Mouse (Mus musculus) MEL (cell line): ENCODE measurements at regions not wholly inside any gene's neighbourhood (a gene's known extent, or its start where the extent isn't known, plus 50 kb on each side); places are given as distances from the start of the nearest gene placed in this dataset.
A peak's percentile ranks its signal among the peaks of the same experiment; 100 is the strongest.

Experiments used
- DNase-seq: peaks from one replicate; pipeline ENCODE4 v3.0.0; 2011; ENCODE audit warnings: low read depth, low spot score
- H3K27ac ChIP-seq: 2 replicates; pipeline ENCODE4 v1.5.1; 2012; ENCODE audit warnings: low read depth, mild to moderate bottlenecking, control low read depth, low read length, moderate library complexity; ENCODE audit not compliant: control insufficient read depth
- H3K27me3 ChIP-seq, 2 experiments: fragments of 150-350 bp in 1 of 2; sonication (generic) in 1 of 2; 2 replicates each; pipeline ENCODE4 v1.6.1; 2012; ENCODE audit warnings: low read length in 2 of 2, mild to moderate bottlenecking in 2 of 2, improper control_type of control experiment in 1 of 2, moderate library complexity in 1 of 2; ENCODE audit not compliant: insufficient read depth in 2 of 2, control insufficient read depth in 1 of 2
- H3K36me3 ChIP-seq, 2 experiments: 2 replicates each; pipeline ENCODE4 v1.6.1; 2012 to 2014; ENCODE audit warnings: low read length in 2 of 2, improper control_type of control experiment in 1 of 2, inconsistent platforms in 1 of 2, mild to moderate bottlenecking in 1 of 2; ENCODE audit not compliant: insufficient read depth in 2 of 2, control insufficient read depth in 1 of 2
- H3K4me1 ChIP-seq, 2 experiments: fragments of 150-350 bp in 1 of 2; sonication (generic) in 1 of 2; 2 replicates each; pipeline ENCODE4 v1.6.1; 2012; ENCODE audit warnings: low read length in 2 of 2, improper control_type of control experiment in 1 of 2, mild to moderate bottlenecking in 1 of 2; ENCODE audit not compliant: insufficient read depth in 2 of 2, control insufficient read depth in 1 of 2
- H3K4me3 ChIP-seq, 2 experiments: fragments of 150-350 bp in 1 of 2; sonication (generic) in 1 of 2; 2 replicates each; pipeline ENCODE4 v1.5.1; 2012; ENCODE audit warnings: low read depth in 2 of 2, low read length in 2 of 2, mild to moderate bottlenecking in 2 of 2, moderate library complexity in 2 of 2, control low read depth in 1 of 2, improper control_type of control experiment in 1 of 2; ENCODE audit not compliant: control insufficient read depth in 1 of 2, insufficient read depth in 1 of 2
- H3K79me2 ChIP-seq: 2 replicates; pipeline ENCODE4 v1.6.1; 2012; ENCODE audit warnings: mild to moderate bottlenecking, low read length, moderate library complexity; ENCODE audit not compliant: control insufficient read depth, poor library complexity, insufficient read depth
- H3K9ac ChIP-seq: 2 replicates; pipeline ENCODE4 v1.6.1; 2012; ENCODE audit warnings: low read depth, mild to moderate bottlenecking, control low read depth, low read length, moderate library complexity; ENCODE audit not compliant: control insufficient read depth, poor library complexity, severe bottlenecking
- H3K9me3 ChIP-seq: fragments of 150-350 bp; sonication (generic); replicated peaks from 2 replicates; pipeline ENCODE4 v1.6.1; 2012; ENCODE audit warnings: mild to moderate bottlenecking, low read length, improper control_type of control experiment, moderate library complexity; ENCODE audit not compliant: insufficient read depth
- BHLHE40 ChIP-seq: IDR thresholded peaks from 2 replicates; pipeline ENCODE4 v1.6.1; 2012; ENCODE audit warnings: low read depth, mild to moderate bottlenecking, inconsistent platforms, low read length, improper control_type of control experiment, borderline replicate concordance
- ETS1 ChIP-seq: IDR thresholded peaks from 2 replicates; pipeline ENCODE4 v1.6.1; 2012; ENCODE audit warnings: low read depth, mild to moderate bottlenecking, inconsistent platforms, low read length, improper control_type of control experiment, moderate library complexity
- HCFC1 ChIP-seq: IDR thresholded peaks from 2 replicates; pipeline ENCODE4 v1.6.1; 2012; ENCODE audit warnings: low read depth, mild to moderate bottlenecking, inconsistent platforms, low read length, improper control_type of control experiment, moderate library complexity
- JUND ChIP-seq: IDR thresholded peaks from 2 replicates; pipeline ENCODE4 v1.6.1; 2011; ENCODE audit warnings: low read depth, mild to moderate bottlenecking, improper control_type of control experiment, low read length
- MAFK ChIP-seq: IDR thresholded peaks from 2 replicates; pipeline ENCODE4 v1.6.1; 2011; ENCODE audit warnings: low read depth, mild to moderate bottlenecking, low read length, improper control_type of control experiment, borderline replicate concordance
- MAZ ChIP-seq: IDR thresholded peaks from 2 replicates; pipeline ENCODE4 v1.6.1; 2012; ENCODE audit warnings: low read depth, mild to moderate bottlenecking, inconsistent platforms, low read length, improper control_type of control experiment
- MEF2A ChIP-seq: IDR thresholded peaks from 2 replicates; pipeline ENCODE4 v1.6.1; 2014; ENCODE audit warnings: low read depth, mild to moderate bottlenecking, inconsistent platforms, low read length, improper control_type of control experiment; ENCODE audit not compliant: poor library complexity, insufficient replicate concordance, severe bottlenecking; ENCODE audit errors: extremely low read depth
- NELFE ChIP-seq: IDR thresholded peaks from 2 replicates; pipeline ENCODE4 v1.6.1; 2011; ENCODE audit warnings: low read depth, low read length, improper control_type of control experiment
- RCOR1 ChIP-seq: IDR thresholded peaks from 2 replicates; pipeline ENCODE4 v1.6.1; 2012; ENCODE audit warnings: low read depth, mild to moderate bottlenecking, inconsistent platforms, low read length, improper control_type of control experiment
- SMC3 ChIP-seq: IDR thresholded peaks from 2 replicates; pipeline ENCODE4 v1.6.1; 2011; ENCODE audit warnings: low read depth, low read length, improper control_type of control experiment
- TCF12 ChIP-seq: IDR thresholded peaks from 2 replicates; pipeline ENCODE4 v1.6.1; 2014; ENCODE audit warnings: low read depth, mild to moderate bottlenecking, inconsistent platforms, low read length, improper control_type of control experiment, moderate library complexity
- USF1 ChIP-seq: IDR thresholded peaks from 2 replicates; pipeline ENCODE4 v1.6.1; 2014; ENCODE audit warnings: low read depth, mild to moderate bottlenecking, inconsistent platforms, low read length, improper control_type of control experiment, moderate library complexity
- USF2 ChIP-seq, 2 experiments: IDR thresholded peaks; 2 replicates each; pipeline ENCODE4 v1.6.1; 2011 to 2012; ENCODE audit warnings: improper control_type of control experiment in 2 of 2, low read length in 2 of 2, borderline replicate concordance in 1 of 2, inconsistent platforms in 1 of 2, low read depth in 1 of 2, mild to moderate bottlenecking in 1 of 2; ENCODE audit not compliant: insufficient read depth in 1 of 2
- ZC3H11A ChIP-seq: IDR thresholded peaks from 2 replicates; pipeline ENCODE4 v1.6.1; 2012; ENCODE audit warnings: low read depth, mild to moderate bottlenecking, inconsistent platforms, low read length, improper control_type of control experiment
- ZKSCAN1 ChIP-seq: IDR thresholded peaks from 2 replicates; pipeline ENCODE4 v1.6.1; 2012; ENCODE audit warnings: low read depth, mild to moderate bottlenecking, inconsistent platforms, low read length, improper control_type of control experiment, moderate library complexity

GRCm38 (mm10) chr3:112137940-112138339 is 1120.7 kb downstream of the Amy2a5 start:
- Histone ChIP-seq H3K27ac (no peak overlapping the region), H3K9me3 (no peaks in the 10 kb centered on the region), H3K4me1 (no peaks in the 10 kb centered on the region), H3K79me2 (no peaks in the 10 kb centered on the region), H3K27me3 (no peaks in the 10 kb centered on the region), H3K9ac (no peak overlapping the region), H3K36me3 (no peaks in the 10 kb centered on the region), H3K4me3 (no peak overlapping the region)
- TF ChIP-seq USF1 (no peak), MAFK (peak; percentile 52; the same call in 1 of the 2 replicates)
- DNase-seq, result no peak

- Histone ChIP-seq H3K4me1 (no peaks in the 10 kb centered on the region), H3K36me3 (no peaks in the 10 kb centered on the region), H3K27ac (no peak overlapping the region), H3K9me3 (no peaks in the 10 kb centered on the region), H3K27me3 (no peaks in the 10 kb centered on the region), H3K79me2 (no peaks in the 10 kb centered on the region), H3K9ac (no peak overlapping the region), H3K4me3 (no peak overlapping the region)
- DNase-seq, result no peak
- TF ChIP-seq MEF2A (no peak), ETS1 (no peak), SMC3 (no peak)
Measured at GRCm38 (mm10) chr3:112121601-112122000, 1137.0 kb downstream of the Amy2a5 start.

GRCm38 (mm10) chr3:112100606-112101005 is 1158.0 kb downstream of the Amy2a5 start:
- H3K36me3 ChIP-seq, result no peaks in the 10 kb centered on the region
- no peak overlapping the region for H3K27ac ChIP-seq
- no peak overlapping the region for H3K4me3 ChIP-seq
- no peaks in the 10 kb centered on the region for H3K9me3 ChIP-seq
- no peak for TF ChIP-seq USF2 (IDR thresholded peaks at IDR 0.05; ENCODE audit: borderline replicate concordance in 1 of 2, insufficient read depth in 1 of 2, low read depth in 1 of 2, low read length in 2 of 2)
- no peak for TF ChIP-seq RCOR1
- no peak for TF ChIP-seq MAZ
- no peak for TF ChIP-seq NELFE
- TF ChIP-seq TCF12, result no peak
- no peak for TF ChIP-seq JUND
- no peak for TF ChIP-seq BHLHE40
- no peak for TF ChIP-seq ETS1
- TF ChIP-seq ZKSCAN1, result no peak
- no peak for TF ChIP-seq HCFC1
- TF ChIP-seq USF1, result no peak
- no peak for TF ChIP-seq ZC3H11A
- no peaks in the 10 kb centered on the region for H3K4me1 ChIP-seq
- no peaks in the 10 kb centered on the region for H3K79me2 ChIP-seq
- no peaks in the 10 kb centered on the region for H3K27me3 ChIP-seq
- H3K9ac ChIP-seq, result no peak overlapping the region
- DNase-seq, result no peak
